Mouse (Mus musculus): ENCODE measurements at regions not wholly inside any gene's neighbourhood (a gene's known extent, or its start where the extent isn't known, plus 50 kb on each side); places are given as distances from the start of the nearest gene placed in this dataset.
A peak's percentile ranks its signal among the peaks of the same experiment; 100 is the strongest.

DNA sequence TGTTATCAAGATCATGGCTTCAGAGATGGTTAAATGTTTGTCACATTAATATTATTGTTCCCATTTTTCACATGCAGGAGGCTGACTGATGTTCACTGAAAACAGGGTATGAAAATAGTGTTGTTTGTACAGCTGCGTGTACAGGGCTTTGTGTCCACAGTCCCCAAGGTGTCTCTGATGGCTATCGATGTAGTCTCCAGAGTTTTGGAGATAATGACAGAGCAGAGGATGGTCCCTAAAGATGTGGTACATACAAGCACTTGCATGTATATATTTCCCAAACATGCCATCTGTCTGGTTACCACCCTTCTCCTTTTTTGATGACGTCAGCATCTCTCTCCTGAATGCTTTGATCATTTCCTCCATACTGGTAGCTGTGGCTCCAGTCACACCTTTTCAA lies 596.1 kb upstream of the Cdh11 start:
- Histone ChIP-seq H3K27ac (no peak overlapping the region), H3K9ac (no peak overlapping the region), H3K27me3 (no peaks in the 10 kb centered on the region), H3K4me2 (no peak overlapping the region), H3K4me1 (peaks cover 11% of the 10 kb centered on the region), H3K9me3 (no peaks in the 10 kb centered on the region), H3K36me3 (no peaks in the 10 kb centered on the region), H3K4me3 (no peak overlapping the region)
- no peak for ATAC-seq (ENCODE audit: insufficient number of reproducible peaks, insufficient read depth, low FRiP score, low TSS enrichment, low read depth)
- WGBS: 71% methylated on average over 3 of the region's 3 CpGs

DNA sequence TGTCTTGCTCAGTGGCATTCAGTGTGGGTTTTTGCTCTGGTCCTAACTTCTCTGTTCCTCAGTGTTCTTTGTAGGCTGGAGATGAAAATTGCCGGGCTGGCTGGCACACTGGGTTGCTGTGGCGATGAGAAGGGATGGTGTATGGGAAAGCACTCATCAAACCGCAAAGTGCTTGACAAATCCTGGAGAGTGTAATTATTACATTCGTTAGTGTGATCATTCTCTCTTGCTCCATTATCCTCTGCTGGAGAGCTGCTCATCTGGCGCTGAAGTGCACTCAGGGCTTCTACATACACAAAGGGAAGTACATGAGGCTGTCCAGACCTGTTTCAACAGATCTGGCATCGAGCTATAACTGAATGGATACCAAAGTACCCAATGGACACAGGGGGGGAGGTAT lies 605.9 kb upstream of the Cdh11 start:
- Histone ChIP-seq H3K4me2 (no peak overlapping the region), H3K36me3 (no peaks in the 10 kb centered on the region), H3K9ac (no peak overlapping the region), H3K4me1 (no peaks in the 10 kb centered on the region), H3K4me3 (no peak overlapping the region), H3K27me3 (no peaks in the 10 kb centered on the region), H3K27ac (no peak overlapping the region), H3K9me3 (no peaks in the 10 kb centered on the region)
- no peak for ATAC-seq (ENCODE audit: insufficient number of reproducible peaks, insufficient read depth, low FRiP score, low TSS enrichment, low read depth)
- WGBS: 83% methylated on average over 6 of the region's 6 CpGs

DNA sequence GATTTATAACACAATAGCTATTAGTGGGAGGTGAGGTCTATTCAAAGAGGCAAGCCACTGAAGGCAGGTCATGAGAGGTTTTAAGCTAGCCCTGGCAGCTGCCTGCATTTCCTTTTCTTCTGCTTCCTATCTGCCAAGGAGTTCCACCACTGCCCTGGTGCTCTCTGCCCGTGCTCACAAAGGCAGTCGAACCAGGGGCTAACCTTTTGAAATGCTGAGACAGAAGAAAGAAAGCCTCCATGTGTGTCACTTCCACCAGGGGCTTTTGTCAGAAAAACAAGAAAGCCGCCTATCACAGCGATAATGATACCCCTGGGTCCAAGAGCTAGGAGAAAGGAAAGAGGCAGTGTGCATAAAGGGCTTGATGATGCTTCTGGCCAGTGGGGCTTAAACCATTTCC lies 609.9 kb upstream of the Cdh11 start:
- no peak for ATAC-seq (ENCODE audit: insufficient number of reproducible peaks, insufficient read depth, low FRiP score, low TSS enrichment, low read depth)
- H3K4me1 ChIP-seq: peaks cover 12% of the 10 kb centered on the region
- no peaks in the 10 kb centered on the region for H3K9me3 ChIP-seq
- H3K36me3 ChIP-seq: no peaks in the 10 kb centered on the region
- H3K27ac ChIP-seq: no peak overlapping the region
- no peak overlapping the region for H3K9ac ChIP-seq
- H3K27me3 ChIP-seq: no peaks in the 10 kb centered on the region
- 32% methylated on average over 4 of the region's 4 CpGs for WGBS
- no peak overlapping the region for H3K4me3 ChIP-seq
- no peak overlapping the region for H3K4me2 ChIP-seq

DNA sequence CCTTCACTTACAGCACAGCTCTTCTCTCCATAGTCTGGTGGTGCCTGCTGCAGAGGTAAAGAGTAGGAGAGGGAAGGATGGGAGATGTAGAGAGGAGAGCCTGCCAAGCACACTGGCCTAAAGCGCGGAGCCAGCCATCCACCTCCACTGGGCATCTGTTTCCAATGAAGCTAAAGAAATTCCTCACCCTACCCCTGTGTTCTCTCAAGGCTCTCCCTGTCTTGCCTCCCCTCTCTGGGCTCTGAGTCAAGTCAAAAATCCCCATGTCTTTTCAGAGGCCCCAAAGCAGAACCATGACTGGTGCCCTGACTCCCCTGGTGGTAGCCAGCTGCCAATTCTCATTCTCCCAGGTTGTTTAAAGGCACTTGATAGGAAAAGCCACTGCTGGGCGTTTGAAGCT lies 612.7 kb upstream of the Cdh11 start:
- Histone ChIP-seq H3K9me3 (no peaks in the 10 kb centered on the region), H3K36me3 (no peaks in the 10 kb centered on the region), H3K4me1 (peaks cover 12% of the 10 kb centered on the region), H3K4me2 (no peak overlapping the region), H3K27me3 (no peaks in the 10 kb centered on the region), H3K9ac (no peak overlapping the region), H3K27ac (peak overlapping the region; percentile 64), H3K4me3 (no peak overlapping the region)
- 20% methylated on average over 3 of the region's 3 CpGs for WGBS
- peak; percentile 80; the same call in 1 of the 2 replicates for ATAC-seq (ENCODE audit: insufficient number of reproducible peaks, insufficient read depth, low FRiP score, low TSS enrichment, low read depth)

DNA sequence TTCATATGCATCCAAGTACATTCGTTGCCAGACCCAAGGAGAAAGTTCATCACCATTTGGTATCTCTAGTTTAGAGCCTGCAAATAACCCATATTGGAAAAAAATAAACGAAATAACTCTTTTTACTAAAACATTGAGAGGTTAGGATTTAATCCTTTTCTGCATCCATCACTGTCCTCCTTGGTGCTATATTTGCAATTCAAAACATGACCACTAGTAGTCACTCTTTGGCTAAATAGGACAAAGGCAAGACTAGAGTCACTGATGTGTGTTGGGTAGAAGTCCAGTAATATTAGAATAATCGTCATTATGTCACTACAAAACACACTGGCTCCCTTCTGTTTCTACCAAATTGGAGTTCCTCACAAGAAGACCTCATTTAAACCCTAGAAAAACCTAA lies 614.0 kb upstream of the Cdh11 start:
- no peaks in the 10 kb centered on the region for H3K36me3 ChIP-seq
- H3K9me3 ChIP-seq: no peaks in the 10 kb centered on the region
- no peak overlapping the region for H3K4me2 ChIP-seq
- no peaks in the 10 kb centered on the region for H3K27me3 ChIP-seq
- no peak overlapping the region for H3K4me3 ChIP-seq
- 96% methylated on average over 3 of the region's 3 CpGs for WGBS
- H3K9ac ChIP-seq: no peak overlapping the region
- peaks cover 12% of the 10 kb centered on the region for H3K4me1 ChIP-seq
- no peak overlapping the region for H3K27ac ChIP-seq
- ATAC-seq (ENCODE audit: insufficient number of reproducible peaks, insufficient read depth, low FRiP score, low TSS enrichment, low read depth): no peak

DNA sequence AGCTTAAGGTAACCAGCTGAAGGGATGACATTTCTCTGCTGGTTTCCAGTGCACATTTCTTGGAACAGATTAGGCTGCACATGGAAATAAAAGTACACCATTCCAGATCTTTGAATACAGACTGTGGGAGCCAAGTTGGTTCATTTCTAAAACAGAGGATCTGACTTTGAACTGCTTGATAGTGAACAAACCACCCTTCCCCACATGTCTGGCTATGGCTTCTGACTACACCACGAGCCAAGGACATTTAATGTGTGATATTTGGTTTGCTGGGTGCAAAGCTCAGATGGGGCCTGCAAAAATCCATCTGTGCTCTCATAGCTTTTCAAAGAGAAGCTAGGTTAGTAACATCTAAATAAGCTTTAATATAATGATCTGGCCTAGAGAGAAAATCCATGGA lies 614.7 kb upstream of the Cdh11 start:
- Histone ChIP-seq H3K9me3 (no peaks in the 10 kb centered on the region), H3K36me3 (no peaks in the 10 kb centered on the region), H3K4me1 (peaks cover 12% of the 10 kb centered on the region), H3K27me3 (no peaks in the 10 kb centered on the region), H3K27ac (no peak overlapping the region), H3K4me3 (no peak overlapping the region), H3K4me2 (no peak overlapping the region), H3K9ac (no peak overlapping the region)
- WGBS: 73% methylated on average over 1 of the region's 1 CpGs
- ATAC-seq (ENCODE audit: insufficient number of reproducible peaks, insufficient read depth, low FRiP score, low TSS enrichment, low read depth): no peak

DNA sequence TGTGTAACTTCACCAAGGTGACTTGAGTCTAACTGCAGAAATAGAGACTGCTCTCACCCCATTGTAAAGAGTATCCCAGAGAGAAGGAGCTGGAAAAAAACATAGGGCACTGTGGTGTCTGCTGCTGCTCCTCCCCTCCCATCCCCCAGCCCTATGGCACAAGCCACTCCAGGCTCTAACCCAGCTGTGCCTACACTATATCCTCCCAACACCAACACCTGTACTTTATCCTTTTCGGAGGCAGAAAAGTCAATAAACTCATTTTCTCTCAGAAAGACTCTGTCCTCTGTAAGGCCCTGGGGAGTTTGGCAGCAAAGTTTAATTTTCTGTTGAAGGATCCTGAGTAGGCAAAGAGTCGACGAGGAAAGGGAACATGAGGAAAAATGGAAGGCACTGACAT lies 617.3 kb upstream of the Cdh11 start:
- Histone ChIP-seq H3K9ac (no peak overlapping the region), H3K9me3 (no peaks in the 10 kb centered on the region), H3K36me3 (no peaks in the 10 kb centered on the region), H3K4me3 (no peak overlapping the region), H3K4me2 (no peak overlapping the region), H3K27me3 (no peaks in the 10 kb centered on the region), H3K27ac (no peak overlapping the region), H3K4me1 (peaks cover 18% of the 10 kb centered on the region)
- no peak for ATAC-seq (ENCODE audit: insufficient number of reproducible peaks, insufficient read depth, low FRiP score, low TSS enrichment, low read depth)
- WGBS: 74% methylated on average over 3 of the region's 3 CpGs

DNA sequence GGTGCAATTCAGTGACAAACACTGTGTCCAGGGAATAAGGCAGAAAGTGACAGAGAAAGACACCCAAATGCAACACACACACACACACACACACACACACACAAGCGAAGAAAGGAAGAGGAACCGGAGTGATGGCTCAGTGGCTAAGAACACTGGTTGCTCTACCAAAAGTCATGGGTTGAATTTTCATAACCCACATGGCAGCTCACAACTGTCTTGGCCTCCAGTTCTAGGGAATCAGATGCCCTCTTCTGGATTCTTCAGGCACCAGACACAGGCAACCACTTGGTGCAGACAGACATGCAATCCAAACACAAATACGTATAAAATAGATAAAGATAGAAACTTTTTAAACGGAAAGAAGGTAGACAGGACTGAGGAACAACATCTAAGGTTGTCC lies 618.4 kb upstream of the Cdh11 start:
- Histone ChIP-seq H3K27ac (no peak overlapping the region), H3K4me2 (no peak overlapping the region), H3K4me1 (peaks cover 15% of the 10 kb centered on the region), H3K27me3 (no peaks in the 10 kb centered on the region), H3K36me3 (no peaks in the 10 kb centered on the region), H3K9ac (no peak overlapping the region), H3K4me3 (no peak overlapping the region), H3K9me3 (no peaks in the 10 kb centered on the region)
- no peak for ATAC-seq (ENCODE audit: insufficient number of reproducible peaks, insufficient read depth, low FRiP score, low TSS enrichment, low read depth)
- WGBS: 89% methylated on average over 4 of the region's 4 CpGs

DNA sequence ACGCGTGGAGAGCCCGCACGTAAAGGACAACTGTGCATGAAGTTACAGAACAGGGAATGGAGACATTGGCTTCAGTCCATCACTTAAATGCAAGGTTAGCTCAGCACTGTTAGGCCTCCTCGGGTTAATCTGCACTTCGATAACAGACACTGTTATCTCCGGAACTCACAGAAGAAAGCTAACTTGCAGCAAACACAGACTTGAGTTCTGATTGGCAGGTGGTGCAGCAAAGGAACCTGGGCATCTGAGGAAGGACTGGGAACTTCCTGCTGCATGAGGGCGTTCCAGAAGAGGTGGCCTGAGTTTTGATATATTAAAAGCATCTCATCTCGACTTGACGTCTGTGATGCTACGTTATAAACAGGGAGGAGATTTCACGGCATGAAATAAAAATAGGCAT lies 620.3 kb upstream of the Cdh11 start:
- H3K36me3 ChIP-seq: no peaks in the 10 kb centered on the region
- no peaks in the 10 kb centered on the region for H3K27me3 ChIP-seq
- H3K4me1 ChIP-seq: peaks cover 26% of the 10 kb centered on the region
- H3K27ac ChIP-seq: no peak overlapping the region
- H3K4me3 ChIP-seq: no peak overlapping the region
- no peak overlapping the region for H3K9ac ChIP-seq
- ATAC-seq (ENCODE audit: insufficient number of reproducible peaks, insufficient read depth, low FRiP score, low TSS enrichment, low read depth): no peak
- H3K9me3 ChIP-seq: no peaks in the 10 kb centered on the region
- no peak overlapping the region for H3K4me2 ChIP-seq
- WGBS: 83% methylated on average over 12 of the region's 12 CpGs

DNA sequence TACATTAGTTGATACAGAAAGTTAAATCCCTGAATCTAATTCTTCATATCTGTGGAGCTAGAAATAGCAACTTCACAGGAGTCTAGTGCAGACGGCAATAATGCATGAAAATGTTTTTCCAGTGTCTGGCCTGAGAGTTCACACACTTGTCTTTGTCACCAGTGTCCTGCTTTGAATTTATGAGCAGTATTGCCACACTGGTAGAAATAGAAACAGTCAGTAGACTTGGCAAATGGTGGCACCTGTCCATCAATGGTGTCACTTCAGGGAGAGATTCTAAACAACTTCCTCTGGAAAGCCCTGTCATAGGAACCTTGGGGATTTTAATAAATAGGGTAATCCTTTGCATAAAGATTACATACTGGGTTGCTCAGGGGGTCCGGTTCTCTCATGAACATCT lies 621.5 kb upstream of the Cdh11 start:
- Histone ChIP-seq H3K4me3 (no peak overlapping the region), H3K4me1 (peaks cover 26% of the 10 kb centered on the region), H3K36me3 (no peaks in the 10 kb centered on the region), H3K27me3 (no peaks in the 10 kb centered on the region), H3K4me2 (no peak overlapping the region), H3K9ac (no peak overlapping the region), H3K9me3 (no peaks in the 10 kb centered on the region), H3K27ac (no peak overlapping the region)
- no peak for ATAC-seq (ENCODE audit: insufficient number of reproducible peaks, insufficient read depth, low FRiP score, low TSS enrichment, low read depth)
- 85% methylated on average over 2 of the region's 2 CpGs for WGBS

DNA sequence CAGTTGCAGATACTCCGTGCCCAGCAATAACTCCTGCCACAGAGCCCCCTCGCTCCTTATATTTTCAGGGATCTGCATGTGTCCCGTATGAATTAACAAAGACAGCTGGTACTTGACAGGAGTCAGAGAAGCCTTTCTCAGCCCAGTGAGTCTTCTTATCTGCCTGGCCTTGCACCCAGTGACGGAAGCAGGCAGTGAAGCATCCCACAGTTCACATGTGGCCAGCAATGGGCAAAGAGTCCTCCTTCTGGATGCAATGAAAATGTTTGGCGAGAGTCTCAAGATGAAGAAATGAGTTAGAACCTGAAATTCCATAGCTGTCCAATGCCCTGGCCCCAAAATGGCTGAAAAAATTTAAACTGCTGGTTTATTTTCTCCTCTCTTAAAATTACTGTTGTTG lies 622.2 kb upstream of the Cdh11 start:
- H3K9ac ChIP-seq: no peak overlapping the region
- H3K4me2 ChIP-seq: no peak overlapping the region
- peaks cover 26% of the 10 kb centered on the region for H3K4me1 ChIP-seq
- ATAC-seq (ENCODE audit: insufficient number of reproducible peaks, insufficient read depth, low FRiP score, low TSS enrichment, low read depth): no peak
- peak overlapping the region; percentile 28; the same call in 1 of the 2 replicates for H3K27ac ChIP-seq
- no peaks in the 10 kb centered on the region for H3K27me3 ChIP-seq
- no peaks in the 10 kb centered on the region for H3K36me3 ChIP-seq
- H3K9me3 ChIP-seq: no peaks in the 10 kb centered on the region
- H3K4me3 ChIP-seq: no peak overlapping the region
- WGBS: 72% methylated on average over 5 of the region's 5 CpGs

DNA sequence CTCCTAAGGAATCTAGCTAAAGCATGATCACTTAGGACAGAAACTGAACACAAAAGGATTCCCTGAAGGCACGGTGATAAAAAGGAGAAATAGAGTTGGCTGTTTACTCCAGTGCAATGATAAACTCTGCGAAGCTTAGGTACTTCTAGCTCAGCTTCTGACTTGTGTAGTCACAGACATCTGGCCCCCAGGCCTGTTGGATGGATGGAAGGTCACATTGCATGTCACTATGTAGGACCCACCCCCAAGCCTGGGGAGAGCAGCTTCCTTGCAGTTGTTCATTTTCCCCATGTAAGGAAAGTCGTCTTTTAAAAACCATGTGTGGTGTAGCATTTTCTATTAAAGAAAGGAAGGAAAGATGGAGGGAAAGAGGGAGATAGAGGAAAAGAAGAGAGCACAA lies 623.0 kb upstream of the Cdh11 start:
- H3K9ac ChIP-seq: no peak overlapping the region
- H3K4me3 ChIP-seq: no peak overlapping the region
- peaks cover 31% of the 10 kb centered on the region for H3K4me1 ChIP-seq
- no peak overlapping the region for H3K4me2 ChIP-seq
- no peaks in the 10 kb centered on the region for H3K9me3 ChIP-seq
- WGBS: 48% methylated on average over 3 of the region's 3 CpGs
- no peaks in the 10 kb centered on the region for H3K36me3 ChIP-seq
- peak overlapping the region; percentile 84 for H3K27ac ChIP-seq
- no peak for ATAC-seq (ENCODE audit: insufficient number of reproducible peaks, insufficient read depth, low FRiP score, low TSS enrichment, low read depth)
- no peaks in the 10 kb centered on the region for H3K27me3 ChIP-seq

DNA sequence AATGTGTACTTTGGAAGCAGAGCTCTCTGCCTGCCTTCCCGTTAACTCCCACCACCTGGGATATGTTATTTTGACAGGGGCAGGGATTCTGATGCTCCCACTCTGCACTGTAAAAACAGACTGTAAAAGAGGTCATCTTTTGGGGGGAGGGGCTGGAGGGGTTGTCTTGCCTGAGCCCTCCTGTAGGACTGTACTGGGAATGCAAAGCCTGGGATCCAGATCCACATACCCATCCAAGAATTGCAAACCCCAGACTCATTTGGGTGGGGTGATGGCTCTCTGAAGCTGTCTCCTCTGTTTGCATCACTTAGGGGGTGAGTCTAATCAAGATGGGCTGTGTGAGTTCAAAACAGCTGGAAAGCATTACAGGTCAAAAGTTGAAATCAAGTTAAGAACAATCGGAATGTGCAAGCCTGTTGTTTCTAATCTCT lies 623.7 kb upstream of the Cdh11 start:
- Histone ChIP-seq H3K27me3 (no peaks in the 10 kb centered on the region), H3K9ac (no peak overlapping the region), H3K4me1 (peaks cover 38% of the 10 kb centered on the region), H3K4me3 (no peak overlapping the region), H3K36me3 (no peaks in the 10 kb centered on the region), H3K27ac (peak overlapping the region; percentile 84), H3K9me3 (no peaks in the 10 kb centered on the region), H3K4me2 (no peak overlapping the region)
- peak; percentile 82 for ATAC-seq (ENCODE audit: insufficient number of reproducible peaks, insufficient read depth, low FRiP score, low TSS enrichment, low read depth)
- WGBS: 9% methylated on average over 2 of the region's 2 CpGs

Data from embryonic facial prominence, embryonic 13.5 days (tissue).